Mouse (Mus musculus) frontal cortex, postnatal 36 days (tissue): ENCODE measurements around the gene Odf3b.
A peak's percentile ranks its signal among the peaks of the same experiment; 100 is the strongest.

Experiments
- DNase-seq, 2 experiments: peaks; one replicate each; pipeline ENCODE4 v3.0.0; 2022; ENCODE audit warnings: low spot score in 2 of 2

Gene Odf3b

DNA sequence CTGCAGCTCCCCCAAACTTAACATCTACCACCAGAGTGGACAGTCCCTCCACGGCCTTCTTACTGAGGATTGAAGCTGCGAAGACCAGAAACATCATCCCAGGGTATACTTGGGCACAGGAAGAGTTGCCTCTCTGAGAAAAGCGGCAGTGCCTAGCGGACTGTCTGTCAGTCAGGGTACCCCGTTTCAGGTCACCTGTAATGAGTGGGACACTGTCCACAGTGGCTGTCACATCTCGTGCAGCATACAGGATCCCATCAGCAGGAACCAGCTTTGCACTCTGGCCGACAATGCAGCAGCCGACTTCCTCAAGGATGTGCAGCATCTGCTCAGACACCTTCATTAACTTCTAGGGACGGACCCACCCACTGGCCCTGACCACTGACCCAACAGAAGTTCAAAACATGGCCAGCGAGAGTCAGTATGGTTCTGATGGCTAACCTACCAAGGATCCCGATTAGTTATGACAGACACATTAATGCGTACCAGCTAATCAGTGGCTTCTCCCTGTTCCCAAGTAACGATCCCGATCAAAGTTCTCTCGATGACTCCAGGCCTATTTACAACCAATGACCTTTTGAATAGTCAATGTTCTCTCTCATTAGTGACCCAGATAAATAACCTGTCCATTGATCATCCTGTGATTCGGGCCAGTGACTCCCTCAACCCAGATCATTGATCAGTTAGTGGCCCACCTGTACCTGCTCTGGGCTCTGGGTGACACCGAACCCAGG, 4.1 kb downstream of the Odf3b start:
- no peak for DNase-seq

DNA sequence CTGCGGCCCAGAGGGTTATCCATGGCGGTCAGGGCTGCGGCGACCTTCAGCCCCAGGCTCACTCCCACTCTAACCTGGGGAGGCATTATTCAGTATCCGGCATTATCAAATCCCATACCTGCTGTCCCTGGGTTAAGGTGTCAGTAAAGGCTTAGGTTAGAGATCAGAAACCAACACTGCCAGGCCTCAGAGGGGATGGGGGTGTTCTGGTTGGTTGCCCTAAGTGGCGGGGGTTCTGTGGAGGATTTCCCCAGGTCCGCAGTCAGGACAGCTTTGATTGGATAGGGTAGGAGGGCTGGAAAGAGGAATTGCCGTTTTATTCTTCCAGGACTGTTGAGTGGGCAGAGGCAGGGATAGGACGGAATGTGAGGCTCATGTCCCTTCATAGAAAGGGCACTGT, 4.7 kb downstream of the Odf3b start:
- no peak for DNase-seq

DNA sequence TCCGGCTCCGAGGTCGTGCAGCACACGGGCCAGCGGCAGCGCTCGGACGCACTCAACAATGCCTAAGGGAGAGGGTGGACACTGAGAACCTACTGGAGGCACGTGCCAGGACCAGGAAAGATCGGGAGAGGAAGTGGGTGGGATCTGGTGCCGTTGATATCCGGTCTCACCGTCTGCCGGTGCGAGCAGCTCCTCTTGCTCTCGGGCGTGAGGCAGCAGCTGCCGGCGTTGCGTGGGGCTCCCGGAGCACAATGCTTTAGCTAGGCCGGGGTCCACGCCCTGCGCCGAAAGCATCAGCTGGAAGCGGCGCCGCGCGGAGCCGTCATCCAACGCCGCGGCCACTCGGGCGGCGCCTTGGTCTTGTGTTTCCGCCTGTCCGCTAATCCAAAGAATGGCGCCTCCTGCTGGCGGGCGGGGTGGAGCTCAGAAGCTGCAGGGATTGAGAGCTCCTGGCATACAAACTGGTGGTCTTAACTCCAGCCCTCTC, 5.3 kb downstream of the Odf3b start, which contains the start of gene Sco2:
Gene Sco2 (minus strand): TSS at position 85 of the 487 bp plus-strand sequence.
- peak; percentile 93 to 94 for DNase-seq

DNA sequence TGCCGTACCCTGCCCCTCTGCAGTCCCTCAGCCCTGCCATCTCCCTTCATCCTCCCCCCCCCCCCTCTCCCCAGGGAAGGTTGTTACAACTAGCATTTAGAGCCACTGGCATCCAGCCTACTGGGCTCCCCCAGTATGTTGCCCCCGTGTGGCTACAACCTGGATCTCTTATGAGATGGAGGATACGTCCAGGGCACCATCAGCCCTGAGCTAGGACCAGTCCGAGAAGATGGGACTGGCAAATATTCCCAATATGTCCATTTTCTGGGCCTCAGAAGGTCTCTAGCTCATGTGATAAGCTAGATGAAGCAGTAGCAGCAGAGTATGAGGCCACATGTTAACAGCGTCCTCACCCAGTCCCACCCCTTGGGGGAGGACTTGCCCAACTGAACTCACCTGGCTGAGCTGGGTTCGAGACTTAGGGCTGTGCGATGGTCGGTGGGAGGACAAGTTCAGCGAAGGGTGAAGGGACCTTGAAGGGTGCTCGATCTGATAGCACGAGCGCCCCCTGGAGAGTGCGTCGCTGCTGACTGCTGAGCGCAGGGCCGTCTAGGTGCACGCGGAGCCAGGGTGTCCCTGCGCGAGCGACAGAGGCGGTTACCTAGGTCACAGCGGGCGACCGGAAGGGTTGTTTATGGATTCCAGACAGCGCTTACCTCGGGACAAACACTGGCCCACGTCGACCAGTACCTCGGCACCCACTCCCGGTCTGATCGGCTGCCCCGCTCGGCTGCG, 5.9 kb downstream of the Odf3b start:
- peak; percentile 78 to 86 for DNase-seq

DNA sequence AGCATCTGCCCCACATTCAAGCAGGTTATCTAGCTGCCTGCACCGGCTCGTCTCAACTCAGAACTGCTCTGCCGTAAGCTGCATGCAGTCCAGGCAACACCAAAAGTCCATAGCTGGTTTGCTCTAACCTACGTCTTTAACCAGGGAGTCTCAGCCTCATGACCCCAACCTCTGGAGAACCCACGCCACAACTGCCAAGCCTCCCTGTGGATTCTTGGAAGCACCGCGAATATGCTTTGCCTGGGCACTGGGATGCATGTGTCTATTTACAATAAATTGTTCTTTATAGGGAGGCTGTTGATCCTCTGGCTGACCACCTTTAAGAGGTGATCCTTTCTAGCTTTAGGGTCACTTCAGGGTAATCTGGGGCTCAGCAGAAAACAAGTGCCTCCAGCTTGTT, 6.5 kb downstream of the Odf3b start:
- DNase-seq: no peak

DNA sequence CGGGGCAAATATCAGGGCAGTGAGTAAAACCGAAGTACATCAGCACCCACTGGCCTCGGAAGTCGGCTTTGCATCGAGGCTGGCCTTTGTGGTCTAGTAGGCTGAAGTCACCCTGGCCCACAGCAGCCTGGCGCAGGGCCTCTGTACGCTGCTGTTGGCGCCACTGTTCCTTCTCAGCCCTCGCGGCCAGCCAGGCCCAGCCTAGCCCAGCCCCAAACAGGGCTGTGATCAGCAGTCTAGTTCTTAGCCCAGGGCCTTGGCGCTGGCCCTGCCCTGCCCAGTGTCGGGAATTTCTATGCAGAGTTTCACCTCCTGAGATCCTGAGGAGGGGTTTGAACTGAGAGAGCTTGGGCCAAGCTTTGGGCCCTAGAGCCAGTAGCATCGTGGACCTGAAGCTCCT, 7.0 kb downstream of the Odf3b start:
- DNase-seq: no peak

DNA sequence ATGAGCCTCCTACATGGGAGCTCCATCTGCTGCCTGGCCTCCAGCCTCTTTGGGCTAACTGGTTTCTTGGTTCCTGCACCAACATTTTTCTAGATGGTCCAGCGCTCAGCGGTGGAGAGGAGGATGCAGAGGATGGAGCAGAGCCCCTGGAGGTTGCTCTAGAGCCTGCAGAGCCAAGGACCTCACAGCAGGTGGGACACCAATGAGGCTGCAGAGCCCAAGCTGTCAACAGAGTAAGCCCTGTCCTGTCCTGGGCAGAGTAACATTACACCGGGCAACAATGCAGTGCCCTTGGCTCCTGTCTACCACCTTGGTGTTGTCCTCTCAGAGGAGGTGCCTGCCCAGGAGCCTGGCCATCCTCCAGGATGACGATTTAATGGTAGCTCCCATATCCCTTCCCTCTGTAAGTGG, 13.9 kb downstream of the Odf3b start:
- DNase-seq: no peak

DNA sequence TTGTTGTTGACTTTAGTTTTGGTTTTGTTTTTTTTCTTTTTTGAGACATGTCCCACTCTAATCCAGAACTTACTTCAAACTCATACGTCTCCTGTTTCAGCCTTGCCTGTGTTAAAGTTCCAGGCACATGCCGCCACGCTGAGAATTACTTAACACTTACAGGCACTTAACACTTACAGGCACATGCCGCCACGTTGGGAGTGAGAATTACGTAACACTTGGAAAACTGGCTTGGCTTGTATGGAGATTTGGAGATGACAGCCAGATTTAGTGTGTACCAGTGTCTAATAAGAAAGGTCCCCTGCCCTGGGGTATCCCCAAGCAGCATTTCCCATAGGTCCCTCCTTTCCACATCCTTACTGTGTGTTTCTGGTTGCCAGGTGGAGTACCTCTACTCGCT, 16.0 kb downstream of the Odf3b start:
- no peak for DNase-seq

DNA sequence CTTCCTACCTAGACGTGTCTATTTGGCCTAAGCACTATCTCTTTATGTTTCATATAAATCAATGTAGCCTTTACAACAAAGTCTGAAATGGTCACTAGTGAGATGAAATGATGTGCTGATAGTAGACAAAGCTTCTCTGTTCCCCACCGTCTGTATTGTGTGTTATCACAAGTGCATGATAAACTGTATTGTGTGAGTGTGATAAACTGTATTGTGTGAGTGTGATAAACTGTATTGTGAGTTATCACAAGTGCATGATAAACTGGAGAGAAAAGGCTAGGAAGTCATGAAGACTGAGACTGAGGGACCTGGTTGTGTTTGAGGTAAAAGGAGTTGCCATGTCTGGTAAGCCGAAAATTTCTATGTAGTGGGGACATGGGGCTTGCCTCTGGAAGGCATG, 20.3 kb downstream of the Odf3b start:
- no peak for DNase-seq

DNA sequence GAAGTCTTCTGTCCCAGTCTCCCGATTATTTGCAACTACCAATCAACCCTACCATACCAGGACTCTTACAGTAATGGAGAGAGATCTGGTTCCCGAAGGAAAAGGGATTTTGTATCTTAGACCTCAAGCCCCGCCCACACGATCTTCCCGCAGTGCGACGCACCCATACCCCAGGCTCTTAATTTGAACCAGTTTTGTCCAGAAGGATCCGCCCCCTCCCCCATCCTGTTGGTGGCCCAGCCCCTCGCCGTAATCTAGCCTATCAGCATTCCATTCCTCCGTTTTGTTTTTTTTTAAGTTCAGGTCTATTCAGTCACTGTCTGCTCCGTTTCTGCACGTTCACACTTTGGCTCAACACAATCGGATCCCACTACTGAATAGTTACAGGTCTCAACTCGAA, 22.7 kb downstream of the Odf3b start:
- peak in 1 of 2 experiments; percentile 41 for DNase-seq

DNA sequence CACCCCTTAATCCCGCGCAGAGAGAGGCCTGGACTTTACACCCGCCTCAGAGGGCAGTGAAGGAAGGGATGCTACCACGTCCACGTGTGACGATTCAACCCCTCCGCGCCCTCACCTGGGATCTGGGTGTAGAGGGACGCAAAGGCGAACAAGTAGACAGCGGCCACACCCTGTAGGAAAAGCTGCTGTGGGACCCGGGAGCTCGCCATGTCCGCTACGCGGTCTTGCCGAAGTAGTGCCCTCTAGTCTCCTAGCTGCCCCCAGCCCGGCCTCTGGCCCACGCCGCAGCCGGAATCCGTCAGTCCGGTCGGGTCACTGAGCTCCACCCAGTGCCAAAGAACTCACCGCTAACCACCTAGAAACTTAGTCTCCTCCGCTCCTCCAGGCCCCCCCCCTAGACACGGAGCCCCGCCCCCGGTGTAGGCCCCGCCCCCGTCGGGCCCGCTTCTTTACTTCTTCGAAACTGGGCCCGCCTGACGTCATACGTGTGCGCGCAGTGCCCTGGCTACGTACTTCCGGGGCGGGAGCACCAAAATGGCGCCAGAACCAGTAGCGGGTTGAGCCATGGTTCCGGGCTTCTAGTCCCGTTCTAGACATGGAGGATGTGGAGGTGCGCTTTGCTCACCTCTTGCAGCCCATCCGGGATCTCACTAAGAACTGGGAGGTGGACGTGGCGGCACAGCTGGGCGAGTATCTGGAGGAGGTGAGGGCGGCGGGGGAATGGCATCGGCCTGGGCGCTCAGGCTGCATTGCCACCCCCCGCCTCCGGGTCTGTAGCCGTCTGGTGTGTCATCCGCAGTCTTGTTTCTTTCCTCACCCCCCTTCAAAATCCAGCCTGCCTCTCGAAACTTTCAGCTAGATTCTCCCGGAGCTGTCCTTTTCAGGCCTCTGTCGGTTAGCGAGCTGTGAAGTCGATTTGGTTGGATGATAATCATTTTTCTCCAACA, 23.6 kb downstream of the Odf3b start, which contains the start of the genes Lmf2 and Ncaph2:
Gene Lmf2 (minus strand): TSS at position 419 of the 947 bp plus-strand sequence.
Gene Ncaph2 (plus strand): TSS at position 479 of the 947 bp plus-strand sequence.
- peak; percentile 94 to 96 for DNase-seq

DNA sequence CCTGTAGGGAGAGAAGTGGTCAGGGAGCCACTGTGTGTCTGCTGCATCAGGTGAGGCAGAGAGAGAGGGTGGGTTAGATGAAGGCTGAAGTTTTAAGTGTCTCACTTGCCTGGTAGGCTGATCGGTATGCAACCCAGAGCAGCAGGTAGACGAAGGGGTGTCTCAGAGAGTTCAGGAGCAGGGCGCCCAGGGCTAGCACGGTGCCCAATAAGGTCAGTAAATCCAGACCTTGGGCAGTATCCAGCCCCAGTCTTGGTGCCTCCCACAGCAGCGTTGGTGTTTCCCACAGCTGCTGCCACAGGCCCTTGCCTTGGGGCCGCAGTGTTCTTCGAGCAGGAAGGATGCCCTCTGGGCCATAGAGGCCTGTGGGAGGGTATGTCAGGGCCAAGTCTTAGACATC, 24.6 kb downstream of the Odf3b start:
- no peak for DNase-seq

DNA sequence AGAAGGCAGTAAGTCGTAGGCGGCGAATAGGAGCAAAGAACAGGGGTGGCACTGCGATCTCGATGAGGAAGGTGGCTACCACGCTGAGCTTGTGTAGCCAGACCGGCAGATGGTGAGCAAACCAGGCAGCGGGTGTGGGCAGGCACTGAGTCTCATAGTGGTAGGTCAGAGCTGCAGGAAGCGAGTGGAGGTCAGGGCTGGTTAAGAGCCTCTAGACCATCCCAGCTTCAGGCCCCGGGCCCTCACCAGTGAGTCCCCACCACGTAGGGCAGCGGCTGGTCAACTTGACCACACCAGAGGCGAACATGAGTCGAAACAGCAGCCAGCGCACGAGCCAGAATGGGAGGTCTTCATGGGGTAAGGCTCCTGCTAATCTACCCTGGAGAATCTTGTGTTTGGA, 25.2 kb downstream of the Odf3b start:
- DNase-seq: no peak

DNA sequence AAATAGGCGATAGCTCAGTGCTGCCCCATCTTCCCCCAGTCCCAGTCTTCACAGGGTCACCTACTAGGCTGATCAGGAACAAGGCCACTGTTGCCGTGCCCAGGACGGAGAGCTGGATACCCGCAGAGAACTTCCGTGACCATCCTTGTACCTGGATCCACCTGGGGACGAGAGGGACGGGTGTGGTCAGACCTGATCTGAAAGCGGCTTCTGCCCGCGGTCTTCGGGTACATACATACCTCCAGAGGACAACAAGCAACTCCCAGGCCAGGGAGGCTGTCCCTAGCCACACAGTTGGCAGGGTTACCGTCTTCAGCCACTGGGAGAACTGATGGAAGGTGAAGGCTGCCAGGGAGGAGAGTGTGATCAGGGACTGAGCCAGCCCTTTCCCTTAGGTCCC, 26.3 kb downstream of the Odf3b start:
- DNase-seq: no peak

DNA sequence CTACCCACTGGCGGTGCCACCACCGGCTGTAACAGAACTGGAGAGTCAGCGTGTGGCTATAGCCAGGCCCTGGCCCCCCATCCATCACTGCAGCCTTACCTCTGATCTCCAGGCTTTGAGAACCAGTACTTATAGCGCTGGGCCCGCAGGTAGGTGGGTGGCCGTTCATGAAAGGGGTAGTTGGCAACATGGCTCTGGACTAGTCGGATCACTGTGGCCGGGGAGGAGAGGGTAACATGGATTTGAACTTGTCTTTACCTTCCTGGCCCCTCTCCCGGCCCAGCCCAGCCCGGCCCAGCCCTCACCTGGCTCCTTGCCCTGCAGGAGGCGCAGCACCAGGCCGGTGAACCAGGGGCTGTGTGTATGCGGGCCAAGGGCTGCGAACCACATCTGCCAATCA, 27.0 kb downstream of the Odf3b start:
- no peak for DNase-seq

DNA sequence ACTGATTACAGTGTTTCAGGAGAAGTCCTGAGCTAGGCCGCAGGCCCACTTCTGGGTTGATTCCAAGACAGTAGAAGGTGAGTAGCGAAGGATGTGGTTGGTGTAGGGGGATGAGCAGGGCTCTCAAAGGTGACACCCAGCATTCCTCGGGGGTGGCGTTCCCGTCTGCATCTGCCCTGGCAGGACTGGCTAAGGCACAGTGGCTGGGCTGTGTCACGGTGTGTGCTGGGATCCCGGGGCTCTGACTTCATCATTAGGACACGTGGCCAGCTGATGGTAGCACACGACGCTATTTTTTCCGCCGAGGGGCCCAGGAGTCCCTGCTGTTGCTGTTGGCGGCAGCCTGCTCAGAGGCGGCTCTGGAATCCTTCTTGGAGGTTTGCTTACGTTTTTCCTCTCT, 27.8 kb downstream of the Odf3b start:
- DNase-seq: no peak

DNA sequence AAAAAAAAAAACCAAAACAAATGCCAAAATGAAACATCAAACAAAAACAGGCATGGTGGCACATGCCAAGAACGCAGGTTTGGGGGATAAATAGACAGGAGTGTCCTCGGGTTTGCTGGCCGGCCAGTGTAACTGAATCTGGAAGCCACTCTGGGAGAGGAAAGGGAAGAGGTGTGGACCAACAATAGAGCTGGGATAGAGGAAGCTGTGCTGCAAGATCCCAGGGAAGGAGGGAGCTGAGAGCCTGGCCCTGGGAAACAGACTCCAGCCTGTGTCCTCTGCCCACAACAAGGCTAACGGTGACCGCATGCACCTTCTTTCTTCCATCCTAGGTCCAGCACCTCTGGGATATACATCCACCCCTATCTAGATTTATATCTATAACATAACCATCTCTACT, 28.6 kb downstream of the Odf3b start:
- DNase-seq: no peak

DNA sequence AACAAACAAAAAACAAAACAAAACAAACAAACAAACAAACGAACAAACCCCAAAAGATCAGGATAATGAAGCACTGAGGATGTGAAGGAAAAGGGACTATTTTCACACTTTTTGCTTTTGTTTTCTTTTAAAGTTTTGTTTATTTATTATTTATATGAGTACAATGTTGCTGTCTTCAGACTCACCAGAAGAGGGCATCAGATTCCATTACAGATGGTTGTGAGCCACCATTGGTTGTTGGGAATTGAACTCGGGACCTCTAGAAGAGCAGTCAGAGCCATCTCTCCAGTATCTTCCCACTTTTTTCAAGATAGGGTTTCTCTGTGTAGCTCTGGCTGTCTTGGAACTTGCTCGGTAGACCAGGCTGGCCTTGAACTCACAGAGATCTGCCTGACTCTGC, 35.8 kb downstream of the Odf3b start:
- DNase-seq: no peak

DNA sequence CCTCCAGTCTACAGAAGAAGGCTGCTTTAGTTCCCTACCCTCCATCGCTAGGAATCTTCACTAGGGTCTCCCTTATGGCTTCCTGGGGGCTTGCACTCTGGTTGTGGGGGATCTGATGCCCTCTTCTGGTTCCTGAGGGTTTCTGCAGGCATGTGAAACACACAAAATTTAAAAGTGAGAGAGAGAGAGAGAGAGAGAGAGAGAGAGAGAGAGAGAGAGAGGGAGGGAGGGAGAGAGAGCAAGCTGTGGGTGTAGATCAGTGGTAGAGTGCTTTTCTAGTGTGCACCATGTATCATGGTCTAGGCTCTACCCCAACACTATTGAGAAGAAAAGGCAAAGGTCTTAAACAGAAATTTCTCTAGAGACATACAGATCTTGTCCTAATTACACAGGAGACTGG, 37.4 kb downstream of the Odf3b start:
- no peak for DNase-seq

DNA sequence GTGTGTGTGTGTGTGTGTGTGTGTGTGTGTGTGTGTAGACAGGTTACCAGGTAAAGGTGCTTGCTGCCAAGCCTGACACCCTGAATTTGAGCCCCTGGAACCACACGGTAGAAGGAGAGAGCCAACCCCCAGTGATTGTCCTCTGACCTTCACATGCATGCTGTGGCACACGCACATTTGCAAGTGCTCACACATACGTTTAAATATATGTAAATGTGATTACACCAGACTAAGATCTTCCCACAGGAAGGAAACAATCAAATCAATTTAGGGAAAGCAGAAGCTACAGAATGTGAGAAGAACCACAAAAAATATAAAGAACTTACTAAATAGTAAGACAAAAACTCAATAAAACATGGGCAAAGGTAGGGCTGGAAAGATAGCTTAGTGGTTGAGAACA, 38.9 kb downstream of the Odf3b start:
- DNase-seq: no peak

DNA sequence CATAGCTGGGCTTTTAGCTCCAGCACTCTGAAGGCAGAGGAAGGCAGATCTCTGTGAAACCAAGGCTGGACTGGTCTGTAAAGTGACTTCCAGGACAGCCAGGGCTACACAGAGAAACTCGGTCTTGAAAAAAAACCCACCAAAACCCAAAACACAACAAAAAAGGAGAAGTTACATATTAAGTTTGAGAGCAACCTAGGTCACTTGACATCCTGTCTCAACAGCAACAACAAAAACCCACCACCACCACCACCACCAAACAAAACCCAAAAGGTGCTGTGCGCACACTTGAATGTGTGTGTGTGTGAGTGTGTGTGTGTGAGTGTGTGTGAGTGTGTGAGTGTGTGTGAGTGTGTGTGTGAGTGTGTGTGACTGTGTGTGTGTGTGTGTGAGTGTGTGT, 39.4 kb downstream of the Odf3b start:
- no peak for DNase-seq

DNA sequence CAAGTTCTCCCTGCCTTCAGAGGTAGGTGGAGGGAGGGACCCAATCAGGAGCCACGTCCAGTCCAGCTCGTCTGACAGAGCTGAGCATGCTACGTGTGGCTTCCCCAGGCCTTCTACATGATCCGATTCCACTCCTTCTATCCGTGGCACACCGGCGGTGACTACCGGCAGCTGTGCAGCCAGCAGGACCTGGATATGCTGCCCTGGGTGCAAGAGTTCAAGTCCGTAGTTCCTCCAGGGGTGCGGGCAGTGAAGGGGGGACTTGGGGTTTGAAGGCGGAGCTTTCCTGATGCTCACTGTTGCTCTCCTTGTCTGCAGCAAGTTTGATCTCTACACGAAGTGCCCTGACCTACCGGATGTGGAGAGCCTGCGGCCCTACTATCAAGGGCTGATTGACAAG, 42.7 kb downstream of the Odf3b start:
- no peak for DNase-seq
